Mouse (Mus musculus): ENCODE measurements around the gene Olfr869. TPM values are rescaled to one million over a fixed set of nuclear protein-coding genes. Genes with fewer than 3 reads are reported as not detected.

The Olfr869 gene
- total RNA-seq (2015) (not detected in 2 replicates), total RNA-seq (2017) (not detected in 2 replicates)

DNA sequence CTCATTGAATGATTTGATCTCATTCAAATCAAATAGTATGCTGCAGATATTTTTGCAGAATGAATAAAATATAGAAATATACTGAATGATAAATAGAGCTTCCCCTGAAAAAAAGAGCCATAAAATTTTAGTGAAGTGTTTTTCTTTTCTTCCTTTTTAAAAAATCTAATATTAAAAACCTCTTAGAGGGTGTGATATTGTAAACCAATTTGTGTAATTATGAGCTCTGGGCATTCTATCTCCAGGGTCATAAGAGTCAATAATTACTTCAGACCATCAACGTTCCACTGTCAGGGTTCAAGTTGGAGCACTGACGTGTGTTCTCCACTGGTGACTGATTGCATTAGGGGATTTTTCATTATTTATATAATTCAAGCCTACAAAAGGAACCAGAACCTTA, at the start of gene Olfr869:
TSS of gene Olfr869 (plus strand) at position 301 of the 400 bp plus-strand sequence.
- no peak for ATAC-seq (ENCODE audit: poor library complexity, severe bottlenecking)

DNA sequence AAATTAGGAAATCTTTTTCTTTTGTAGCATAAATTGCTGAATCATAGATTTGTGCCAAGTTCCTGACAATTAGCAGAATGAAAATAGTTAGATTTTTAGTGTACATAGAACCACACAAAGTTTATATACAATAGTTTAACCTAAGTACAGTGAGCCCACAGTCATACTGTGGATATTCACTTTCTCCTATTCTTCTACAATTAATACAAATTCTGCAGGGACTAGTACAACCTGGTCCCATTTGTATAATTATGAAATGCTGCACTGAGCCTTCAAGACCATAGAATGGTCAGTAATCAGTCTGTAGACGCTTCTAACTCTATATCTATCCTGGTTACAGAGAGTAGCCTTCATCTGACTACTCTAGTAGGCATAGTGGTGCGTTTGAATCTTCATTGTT, 30.5 kb upstream of the Olfr869 start, which contains the start of gene Olfr868:
TSS of gene Olfr868 (plus strand) at position 301 of the 400 bp plus-strand sequence.
- no peak for ATAC-seq (ENCODE audit: poor library complexity, severe bottlenecking)

DNA sequence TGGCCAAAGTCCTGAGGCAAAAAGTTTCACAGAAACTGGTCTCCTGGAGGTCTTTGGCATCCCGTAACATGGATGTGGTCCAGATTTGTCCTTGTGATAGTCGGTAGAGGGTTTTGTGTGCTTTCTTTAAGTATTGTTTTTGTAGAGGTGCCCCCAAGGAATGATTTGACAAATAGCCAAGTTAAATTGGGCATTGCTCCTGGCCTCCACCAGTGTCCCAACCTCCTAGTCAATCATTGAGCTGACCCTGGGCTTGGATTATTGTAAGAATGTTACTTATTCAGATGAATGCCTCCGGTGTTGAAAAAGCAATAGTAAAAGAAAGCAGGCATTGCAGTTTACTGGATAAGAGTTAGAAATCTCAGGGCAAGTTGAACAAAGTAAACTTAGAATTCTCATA, 20.9 kb downstream of the Olfr869 start:
- no peak for ATAC-seq (ENCODE audit: poor library complexity, severe bottlenecking)

DNA sequence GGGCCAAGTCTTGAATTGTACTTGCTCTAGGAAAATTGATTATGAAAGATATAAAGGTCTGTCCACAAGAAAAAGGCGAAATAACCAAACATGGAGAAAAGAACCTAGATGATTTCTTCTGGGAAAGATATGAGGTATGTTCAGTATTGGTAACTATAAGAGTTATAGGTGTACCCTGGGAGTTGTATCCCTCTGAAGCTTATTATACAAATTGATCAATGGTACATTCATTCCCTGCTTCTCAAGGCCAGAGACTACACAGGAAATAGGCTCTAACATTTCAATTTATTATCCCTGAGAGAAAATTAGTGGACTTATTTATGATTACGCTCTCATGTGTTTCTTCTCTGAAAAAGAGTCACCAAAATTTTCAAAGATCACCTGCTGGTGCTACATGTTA, 45.1 kb downstream of the Olfr869 start, which contains the start of gene Olfr870:
TSS of gene Olfr870 (minus strand) at position 101 of the 400 bp plus-strand sequence.
- ATAC-seq (ENCODE audit: poor library complexity, severe bottlenecking) = no peak

DNA sequence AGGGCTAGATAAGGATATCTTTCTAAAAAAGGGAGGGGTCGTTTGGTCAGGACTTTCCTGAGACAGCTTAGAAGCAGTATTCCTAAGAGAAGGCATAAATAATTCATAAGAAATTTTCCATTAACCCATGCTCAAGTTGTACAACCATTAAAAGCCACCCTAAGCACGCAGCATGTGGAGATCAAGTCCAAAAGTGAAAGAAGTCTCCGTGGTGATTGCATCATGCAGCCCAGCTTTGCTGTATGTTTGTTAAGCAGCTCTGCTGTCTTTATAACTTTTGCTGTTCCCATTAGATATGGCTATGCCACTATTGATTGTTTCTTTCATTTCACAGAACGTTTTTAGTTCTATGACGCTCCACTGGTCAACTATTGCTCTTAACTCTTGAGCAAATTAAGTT, 50.7 kb downstream of the Olfr869 start:
- no peak for ATAC-seq (ENCODE audit: poor library complexity, severe bottlenecking)

Other genes starting within 250 kb of the Olfr869 start
- gene Olfr862, start 241.0 kb upstream of the Olfr869 start, total RNA-seq (2015) = not detected in 2 replicates
- gene Olfr862, start 241.0 kb upstream of the Olfr869 start, total RNA-seq (2017) = not detected in 2 replicates
- gene Olfr77, start 212.1 kb upstream of the Olfr869 start, total RNA-seq (2015) = not detected in 2 replicates
- 0.11 and 0.12 TPM in 2 replicates for gene Olfr77, start 212.1 kb upstream of the Olfr869 start, total RNA-seq (2017)
- gene Olfr866, start 101.0 kb upstream of the Olfr869 start, total RNA-seq (2015) = not detected in 2 replicates
- not detected in 2 replicates for gene Olfr866, start 101.0 kb upstream of the Olfr869 start, total RNA-seq (2017)
- gene Olfr867, start 71.4 kb upstream of the Olfr869 start, total RNA-seq (2015) = not detected in 2 replicates
- gene Olfr867, start 71.4 kb upstream of the Olfr869 start, total RNA-seq (2017) = not detected in 2 replicates
- gene Olfr868, start 30.4 kb upstream of the Olfr869 start, total RNA-seq (2015) = not detected in 2 replicates
- not detected in 2 replicates for gene Olfr868, start 30.4 kb upstream of the Olfr869 start, total RNA-seq (2017)
- not detected in 2 replicates for gene Olfr870, start 45.0 kb downstream of the Olfr869 start, total RNA-seq (2015)
- not detected in 2 replicates for gene Olfr870, start 45.0 kb downstream of the Olfr869 start, total RNA-seq (2017)
- not detected in 2 replicates for gene Olfr871, start 83.2 kb downstream of the Olfr869 start, total RNA-seq (2015)
- not detected in 2 replicates for gene Olfr871, start 83.2 kb downstream of the Olfr869 start, total RNA-seq (2017)
- not detected in 2 replicates for gene Olfr872, start 108.1 kb downstream of the Olfr869 start, total RNA-seq (2015)
- not detected in 2 replicates for gene Olfr872, start 108.1 kb downstream of the Olfr869 start, total RNA-seq (2017)
- not detected in 2 replicates for gene Olfr39, start 153.3 kb downstream of the Olfr869 start, total RNA-seq (2015)
- not detected in 2 replicates for gene Olfr39, start 153.3 kb downstream of the Olfr869 start, total RNA-seq (2017)
- gene Olfr873, start 169.5 kb downstream of the Olfr869 start, total RNA-seq (2015) = not detected in 2 replicates
- not detected in 2 replicates for gene Olfr873, start 169.5 kb downstream of the Olfr869 start, total RNA-seq (2017)
- gene Olfr18, start 207.1 kb downstream of the Olfr869 start, total RNA-seq (2015) = not detected in 2 replicates
- not detected in 2 replicates for gene Olfr18, start 207.1 kb downstream of the Olfr869 start, total RNA-seq (2017)